Mouse (Mus musculus) embryonic fibroblast, embryonic 13.5 days (primary cell): ENCODE measurements around the gene Mgat4a. TPM values are rescaled to one million over a fixed set of nuclear protein-coding genes. Genes with fewer than 3 reads are reported as not detected.

Source experiments
- H3K27ac ChIP-seq: 2 replicates; pipeline ENCODE4 v1.5.1; 2012; ENCODE audit warnings: low read length, control low read depth, inconsistent platforms; ENCODE audit not compliant: insufficient read depth
- H3K4me1 ChIP-seq: 2 replicates; pipeline ENCODE4 v1.6.1; 2011; ENCODE audit warnings: low read length; ENCODE audit not compliant: control insufficient read depth, insufficient read depth
- H3K4me3 ChIP-seq: 2 replicates; pipeline ENCODE4 v1.5.1; 2011; ENCODE audit warnings: mild to moderate bottlenecking, control low read depth, low read length; ENCODE audit not compliant: insufficient read depth
- CTCF ChIP-seq: IDR thresholded peaks from 2 replicates; pipeline ENCODE4 v1.5.1; 2011; ENCODE audit warnings: mild to moderate bottlenecking, control low read depth, low read length, moderate library complexity, borderline replicate concordance; ENCODE audit not compliant: insufficient read depth
- POLR2A ChIP-seq: IDR thresholded peaks from 2 replicates; pipeline ENCODE4 v1.6.1; 2011; ENCODE audit warnings: low read depth, mild to moderate bottlenecking, control low read depth, low read length, moderate library complexity
- polyA plus RNA-seq: library from polyadenylated mRNA; stranded (reverse); fragments of >200 nt; gene quantifications from 2 replicates; pipeline ENCODE4 v1.2.4, GENCODE M21; 2011; ENCODE audit warnings: low read depth; ENCODE audit not compliant: missing spikeins, insufficient read length

Mgat4a gene
- polyA plus RNA-seq, 1 experiment = 2.2 TPM

DNA sequence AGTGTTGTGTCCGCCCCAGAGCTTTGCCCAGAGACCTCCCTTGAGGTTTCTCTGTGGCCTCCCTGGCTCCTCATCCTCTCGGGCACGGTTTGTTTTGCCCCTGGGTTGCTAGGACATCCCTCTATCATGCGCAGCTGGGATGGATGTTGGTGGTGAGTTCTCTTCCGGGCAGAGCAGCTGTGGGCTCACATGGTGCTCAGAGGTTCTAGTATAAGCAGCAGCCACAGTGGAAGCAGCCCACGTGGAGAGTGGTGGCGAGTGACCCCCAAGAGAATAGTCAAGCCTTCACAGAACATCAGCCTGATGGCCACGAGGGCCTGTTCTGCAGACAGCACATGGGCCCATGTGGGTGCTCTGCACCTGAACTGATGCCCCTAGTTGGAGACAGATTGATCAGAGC lies 133.6 kb downstream of the Mgat4a start:
- peaks cover 4% of the 10 kb centered on the region for H3K4me1 ChIP-seq
- TF ChIP-seq CTCF (no peak), POLR2A (no peak)
- H3K27ac ChIP-seq = no peak overlapping the region
- no peak overlapping the region for H3K4me3 ChIP-seq

DNA sequence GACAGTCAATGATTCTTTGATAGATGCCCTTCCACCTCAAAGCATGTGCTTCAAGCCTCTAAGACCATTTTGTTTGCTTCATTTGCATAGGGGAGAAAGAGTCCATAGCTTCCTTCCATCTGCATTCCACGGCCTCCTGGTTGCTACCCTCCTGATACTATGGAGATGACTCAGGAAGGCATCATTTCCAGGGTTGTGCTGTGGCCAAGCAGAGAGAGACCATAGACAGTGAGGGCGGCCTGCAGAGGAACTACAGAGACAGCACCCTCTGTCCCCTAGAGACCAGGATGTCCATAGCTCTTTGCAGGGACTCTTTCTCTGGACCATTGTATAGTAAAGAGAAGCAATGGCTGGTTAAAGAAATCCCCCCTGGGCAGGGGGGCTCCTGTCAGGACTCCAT lies 135.7 kb downstream of the Mgat4a start:
- no peak overlapping the region for H3K4me3 ChIP-seq
- peaks cover 4% of the 10 kb centered on the region for H3K4me1 ChIP-seq
- no peak for TF ChIP-seq POLR2A
- TF ChIP-seq CTCF = no peak
- no peak overlapping the region for H3K27ac ChIP-seq

DNA sequence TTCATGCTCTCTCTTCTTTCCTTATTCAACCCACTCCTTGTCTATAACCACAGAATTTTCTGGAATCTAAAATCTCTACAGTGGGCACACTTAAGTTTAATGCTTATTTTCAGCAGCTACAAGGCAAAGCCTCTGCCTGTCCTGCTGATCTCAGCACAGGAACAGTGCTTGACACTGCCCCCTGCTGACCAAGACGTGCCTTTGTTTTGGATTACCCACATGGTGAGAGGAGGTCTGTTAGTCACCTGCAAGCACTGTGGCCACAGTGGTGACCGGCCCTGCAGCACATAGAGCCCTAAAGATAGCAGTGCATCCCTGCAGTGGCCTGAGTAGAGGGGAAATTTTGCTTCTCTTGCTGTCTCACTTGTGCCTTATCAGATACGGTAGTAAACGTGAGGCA lies 139.1 kb downstream of the Mgat4a start:
- Histone ChIP-seq H3K4me3 (no peak overlapping the region), H3K4me1 (peaks cover 4% of the 10 kb centered on the region), H3K27ac (no peak overlapping the region)
- peak; percentile 92 for TF ChIP-seq CTCF
- no peak for TF ChIP-seq POLR2A

DNA sequence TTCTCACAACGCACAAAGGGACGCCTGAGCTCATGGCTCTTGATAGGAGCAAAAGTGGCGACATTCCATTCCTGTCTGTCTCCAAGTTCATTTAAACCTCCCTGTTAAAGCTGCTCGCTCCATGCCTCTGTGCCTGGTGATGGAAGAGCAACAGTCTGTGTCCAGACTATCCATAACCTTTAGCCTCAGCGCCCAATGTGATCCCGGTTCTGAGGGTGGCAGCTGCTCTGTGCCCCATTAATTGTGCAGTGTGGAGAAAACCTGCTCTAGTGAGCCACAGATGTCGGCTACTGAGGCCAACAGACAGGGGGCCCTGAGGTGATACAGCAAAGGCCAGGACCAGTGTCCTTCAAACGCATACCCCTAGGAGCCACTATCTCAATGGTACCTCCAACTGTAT lies 141.1 kb downstream of the Mgat4a start:
- Histone ChIP-seq H3K27ac (no peak overlapping the region), H3K4me3 (no peak overlapping the region), H3K4me1 (no peaks in the 10 kb centered on the region)
- no peak for TF ChIP-seq CTCF
- no peak for TF ChIP-seq POLR2A

- no peaks in the 10 kb centered on the region for H3K4me1 ChIP-seq
- H3K27ac ChIP-seq = no peak overlapping the region
- H3K4me3 ChIP-seq = no peak overlapping the region
- no peak for TF ChIP-seq POLR2A
- TF ChIP-seq CTCF = no peak
Measured at GRCm38 (mm10) chr1:37398961-37399360, 141.9 kb downstream of the Mgat4a start.

DNA sequence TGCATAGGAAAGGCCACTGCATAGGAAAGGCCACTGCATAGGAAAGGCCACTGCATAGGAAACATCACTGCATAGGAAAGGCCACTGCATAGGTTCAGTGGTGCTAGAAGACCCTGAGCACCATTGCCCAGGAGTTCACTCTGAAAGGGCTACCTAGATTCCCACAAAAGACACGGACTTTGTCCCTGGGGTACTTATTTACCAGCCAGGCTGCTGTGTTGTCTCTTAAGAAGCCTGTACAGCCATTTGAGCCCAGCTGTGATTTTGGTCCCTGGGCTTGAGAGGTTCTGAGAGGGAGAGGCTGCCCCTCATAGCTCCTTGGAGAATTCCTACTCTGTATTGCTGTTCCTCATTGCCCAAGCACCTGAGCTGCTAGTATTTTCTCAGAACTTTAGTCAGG lies 144.3 kb downstream of the Mgat4a start:
- no peak overlapping the region for H3K27ac ChIP-seq
- no peak overlapping the region for H3K4me3 ChIP-seq
- no peak for TF ChIP-seq POLR2A
- no peak for TF ChIP-seq CTCF
- no peaks in the 10 kb centered on the region for H3K4me1 ChIP-seq

- no peak for TF ChIP-seq CTCF
- no peak for TF ChIP-seq POLR2A
- Histone ChIP-seq H3K27ac (no peak overlapping the region), H3K4me1 (no peaks in the 10 kb centered on the region), H3K4me3 (no peak overlapping the region)
Measured at GRCm38 (mm10) chr1:37393174-37393573, 147.6 kb downstream of the Mgat4a start.

Other genes starting within 250 kb of the Mgat4a start
- gene Inpp4a, start 241.2 kb downstream of the Mgat4a start, polyA plus RNA-seq = 11.0 and 11.4 TPM in 2 replicates
- 70.2 and 76.7 TPM in 2 replicates for gene Coa5, start 110.9 kb downstream of the Mgat4a start, polyA plus RNA-seq
- gene Unc50, start 110.9 kb downstream of the Mgat4a start, polyA plus RNA-seq = 65.1 and 82.8 TPM in 2 replicates
- gene 2010300C02Rik, start 179.1 kb upstream of the Mgat4a start, polyA plus RNA-seq = 0.18 TPM in 1 of 2 replicates, not detected in the other